Mouse (Mus musculus) C2C12 (cell line): Measurements from ENCODE around the gene Syt9. TPM values are rescaled to one million over a fixed set of nuclear protein-coding genes. Genes with fewer than 3 reads are reported as not detected.
"Not testable (repeated sequence)": the region's sequence is repeated elsewhere in the genome, so short reads cannot be mapped to it uniquely, and the experiment has no call there.

Source experiments
- H3K27me3 ChIP-seq: one replicate; pipeline ENCODE4 v1.6.1; 2011; ENCODE audit not compliant: control insufficient read depth, insufficient read depth, insufficient read length
- H3K36me3 ChIP-seq: one replicate; pipeline ENCODE4 v1.6.1; 2011; ENCODE audit not compliant: control insufficient read depth, insufficient read depth
- H3K4me3 ChIP-seq: one replicate; pipeline ENCODE4 v1.5.1; 2011; ENCODE audit warnings: mild to moderate bottlenecking, control low read depth; ENCODE audit not compliant: poor library complexity, insufficient read depth, severe bottlenecking
- H3K79me2 ChIP-seq: one replicate; pipeline ENCODE4 v1.6.1; 2011; ENCODE audit not compliant: control insufficient read depth, insufficient read depth
- H3K79me3 ChIP-seq: one replicate; pipeline ENCODE4 v1.6.1; 2011; ENCODE audit warnings: low read depth, control low read depth
- H3ac ChIP-seq: one replicate; pipeline ENCODE3; 2011; ENCODE audit warnings: low read depth; ENCODE audit not compliant: control insufficient read depth, insufficient read length
- CEBPB ChIP-seq: IDR thresholded peaks from one replicate; pipeline ENCODE4 v1.6.1; 2011; ENCODE audit warnings: low read depth, mild to moderate bottlenecking, control low read depth, moderate library complexity
- CTCF ChIP-seq: IDR thresholded peaks from one replicate; pipeline ENCODE4 v1.5.1; 2011; ENCODE audit not compliant: control insufficient read depth, insufficient read depth, insufficient read length
- FOSL1 ChIP-seq: IDR thresholded peaks from one replicate; pipeline ENCODE4 v1.8.0; 2011; ENCODE audit warnings: mild to moderate bottlenecking, low read length; ENCODE audit not compliant: poor library complexity, insufficient read depth, severe bottlenecking
- MAX ChIP-seq: IDR thresholded peaks from one replicate; pipeline ENCODE4 v1.6.1; 2011; ENCODE audit warnings: mild to moderate bottlenecking, control low read depth
- MYOD1 ChIP-seq: IDR thresholded peaks from one replicate; pipeline ENCODE4 v1.6.1; 2011; ENCODE audit warnings: low read depth; ENCODE audit not compliant: control insufficient read depth, insufficient read length
- MYOG ChIP-seq: IDR thresholded peaks from one replicate; pipeline ENCODE4 v1.6.1; 2011; ENCODE audit not compliant: control insufficient read depth, insufficient read length; ENCODE audit errors: extremely low read depth
- USF1 ChIP-seq: IDR thresholded peaks from one replicate; pipeline ENCODE4 v1.6.1; 2011; ENCODE audit warnings: low read depth, mild to moderate bottlenecking, control low read depth, moderate library complexity
- polyA plus RNA-seq: library from polyadenylated mRNA; unstranded; fragments of >200 nt; fragmentation: generic; extraction: Trizol; gene quantifications from one replicate; pipeline ENCODE4 v1.2.1, GENCODE M21; 2012; ENCODE audit warnings: missing spikeins

The Syt9 gene
- polyA plus RNA-seq, 1 experiment: not detected

DNA sequence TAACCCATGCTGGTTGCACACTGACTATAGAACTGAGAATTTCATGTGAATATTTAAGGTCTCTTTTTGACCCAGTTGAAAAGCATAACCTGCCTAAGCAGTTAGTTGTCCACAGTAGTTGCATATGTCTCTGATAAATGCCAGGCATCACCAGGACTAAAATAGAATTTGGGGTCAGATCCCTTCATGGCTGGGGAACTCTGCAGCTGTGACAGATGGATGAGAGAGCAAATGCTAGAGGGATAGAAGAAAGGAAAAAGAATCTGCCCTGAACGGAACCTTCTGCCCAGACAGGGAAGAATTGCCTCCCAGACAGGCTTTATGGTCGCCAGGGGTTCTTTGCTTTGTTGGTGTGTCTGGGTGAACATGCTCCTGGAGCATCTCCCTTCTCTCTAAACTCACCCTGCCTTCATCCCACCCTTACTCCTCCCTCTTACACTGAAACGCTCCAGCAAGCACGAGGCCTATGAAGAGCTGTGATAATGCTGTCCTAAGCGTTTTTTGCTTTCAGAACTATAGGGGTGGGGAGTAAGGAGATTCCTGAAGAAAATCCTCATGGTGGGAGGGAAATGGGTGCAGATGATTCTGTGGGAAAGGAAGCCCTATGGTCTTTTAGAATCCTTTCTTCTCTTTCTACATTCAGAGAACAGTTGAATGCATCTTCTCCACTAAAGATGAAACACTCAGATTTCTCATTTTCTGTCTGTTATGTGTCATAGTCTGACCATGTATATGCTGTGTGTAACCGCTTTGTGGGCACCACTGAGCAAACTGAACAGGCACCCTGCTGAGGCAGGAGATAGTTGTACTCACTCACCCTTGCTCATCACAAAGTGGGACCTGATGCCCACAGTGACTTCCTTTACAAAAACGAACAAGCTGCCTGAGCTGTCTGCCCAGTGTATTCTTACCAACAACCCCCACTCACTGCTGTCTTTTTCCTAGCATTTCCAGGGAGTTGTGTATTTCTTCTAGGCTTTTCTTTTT lies 108.7 kb downstream of the Syt9 start:
- no peaks in the 10 kb centered on the region for H3K79me3 ChIP-seq
- no peak for TF ChIP-seq CEBPB
- TF ChIP-seq MYOD1: no peak
- no peak for TF ChIP-seq MAX
- no peak for TF ChIP-seq MYOG
- no peak for TF ChIP-seq FOSL1
- TF ChIP-seq CTCF: no peak
- no peak for TF ChIP-seq USF1
- H3K79me2 ChIP-seq: no peaks in the 10 kb centered on the region
- no peaks in the 10 kb centered on the region for H3K36me3 ChIP-seq
- H3K4me3 ChIP-seq: no peak overlapping the region
- no peak overlapping the region for H3ac ChIP-seq
- H3K27me3 ChIP-seq: no peaks in the 10 kb centered on the region

DNA sequence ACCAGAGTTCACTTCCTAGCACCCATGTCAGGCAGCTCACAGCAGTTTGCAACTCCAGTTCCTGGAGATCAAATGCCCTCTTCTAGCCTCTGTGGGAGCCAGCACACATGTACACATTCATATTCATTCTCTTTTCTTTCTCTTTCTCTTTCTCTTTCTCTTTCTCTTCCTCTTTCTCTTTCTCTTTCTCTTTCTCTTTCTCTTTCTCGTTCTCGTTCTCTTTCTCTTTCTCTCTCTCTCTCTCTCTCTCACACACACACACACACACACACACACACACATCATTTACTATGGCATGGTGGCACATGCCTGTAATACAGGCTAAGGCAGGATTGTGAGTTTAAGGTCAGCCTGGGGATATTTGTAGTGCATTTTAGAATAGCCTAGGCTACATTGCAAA lies 115.2 kb downstream of the Syt9 start:
- H3K27me3 ChIP-seq, H3K36me3 ChIP-seq, H3K4me3 ChIP-seq, H3K79me3 ChIP-seq, H3K79me2 ChIP-seq, H3ac ChIP-seq: not testable (repeated sequence)

DNA sequence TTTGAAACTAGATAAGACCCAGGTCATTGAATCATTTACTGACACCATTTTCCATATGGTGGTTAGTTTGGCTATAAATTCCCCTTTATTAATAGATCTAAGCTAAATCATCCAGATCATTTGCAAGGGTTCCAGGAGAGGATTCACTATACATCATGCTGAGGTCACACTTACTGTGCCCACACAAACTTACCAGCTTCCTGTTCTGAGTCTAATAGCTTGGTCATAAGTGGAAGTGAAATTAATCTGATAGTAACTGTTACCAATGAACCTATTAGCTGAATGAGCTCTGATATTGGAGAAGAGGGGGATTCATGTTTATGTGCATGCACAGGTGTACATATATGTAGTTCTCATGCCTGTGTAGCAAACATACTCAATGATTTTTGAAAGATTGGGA lies 124.9 kb downstream of the Syt9 start:
- Histone ChIP-seq H3K27me3 (no peaks in the 10 kb centered on the region), H3K4me3 (no peak overlapping the region), H3K36me3 (no peaks in the 10 kb centered on the region), H3ac (no peak overlapping the region), H3K79me2 (no peaks in the 10 kb centered on the region), H3K79me3 (no peaks in the 10 kb centered on the region)
- TF ChIP-seq CTCF: no peak
- no peak for TF ChIP-seq FOSL1
- no peak for TF ChIP-seq CEBPB
- no peak for TF ChIP-seq USF1
- TF ChIP-seq MYOD1: no peak
- TF ChIP-seq MAX: no peak
- TF ChIP-seq MYOG: no peak

DNA sequence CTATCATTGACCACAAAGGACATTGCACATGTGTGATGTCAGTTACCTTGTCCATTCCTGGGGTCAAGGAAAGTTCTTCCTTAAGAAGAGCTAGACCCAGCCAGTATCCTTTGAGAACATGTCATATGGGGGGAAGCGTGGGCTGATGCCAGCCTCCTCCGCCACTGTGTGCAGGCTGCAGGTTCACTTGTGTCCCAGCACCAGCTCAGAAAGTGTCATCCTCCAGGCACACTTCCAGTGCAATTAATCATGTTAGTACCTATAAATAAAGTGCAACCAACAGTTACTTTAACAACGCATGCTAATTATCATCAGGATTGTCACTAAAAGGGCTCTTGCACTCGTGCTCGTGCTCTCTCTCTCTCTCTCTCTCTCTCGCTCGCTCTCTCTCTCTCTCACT lies 126.4 kb downstream of the Syt9 start:
- no peak overlapping the region for H3ac ChIP-seq
- no peaks in the 10 kb centered on the region for H3K36me3 ChIP-seq
- no peak for TF ChIP-seq MYOD1
- no peak for TF ChIP-seq FOSL1
- TF ChIP-seq MYOG: no peak
- TF ChIP-seq USF1: no peak
- TF ChIP-seq CEBPB: no peak
- TF ChIP-seq MAX: no peak
- no peak for TF ChIP-seq CTCF
- H3K79me3 ChIP-seq: no peaks in the 10 kb centered on the region
- H3K79me2 ChIP-seq: no peaks in the 10 kb centered on the region
- no peaks in the 10 kb centered on the region for H3K27me3 ChIP-seq
- H3K4me3 ChIP-seq: no peak overlapping the region

DNA sequence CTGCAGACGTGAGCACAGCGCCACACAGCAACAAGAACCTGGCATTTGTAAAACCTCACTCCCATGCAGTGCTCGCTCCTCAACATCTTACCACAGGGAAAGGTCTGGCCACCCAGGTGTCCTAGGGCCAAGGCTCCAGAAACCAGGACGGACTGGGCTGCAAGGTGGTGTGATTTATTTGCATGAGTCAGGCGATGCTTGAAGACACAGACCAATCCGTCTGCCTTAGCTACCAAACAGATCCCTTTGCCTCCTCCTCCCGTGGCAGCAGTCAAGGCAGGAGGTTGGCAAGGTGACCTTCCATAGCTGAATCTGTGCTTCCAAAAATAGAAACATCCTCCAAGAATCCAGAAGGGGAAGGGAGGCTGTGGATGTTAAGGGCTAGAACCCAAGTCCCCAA lies 130.1 kb downstream of the Syt9 start:
- Histone ChIP-seq H3K79me3 (no peaks in the 10 kb centered on the region), H3K79me2 (no peaks in the 10 kb centered on the region), H3ac (no peak overlapping the region), H3K4me3 (no peak overlapping the region), H3K36me3 (no peaks in the 10 kb centered on the region), H3K27me3 (no peaks in the 10 kb centered on the region)
- TF ChIP-seq CEBPB (no peak), MYOG (no peak), MYOD1 (no peak), FOSL1 (no peak), CTCF (no peak), USF1 (no peak), MAX (no peak)
